Mouse (Mus musculus): Measurements from ENCODE around the gene Ift80. TPM values are rescaled to one million over a fixed set of nuclear protein-coding genes. Genes with fewer than 3 reads are reported as not detected.
"Not testable (repeated sequence)": the region's sequence is repeated elsewhere in the genome, so short reads cannot be mapped to it uniquely, and the experiment has no call there.

The Ift80 gene
- total RNA-seq (2022), result 1 to 10 TPM; 3.9 to 8.2 (median 5.2) TPM

- DNase-seq (ENCODE audit: low spot score), result peak; percentile 98
Observed at GRCm38 (mm10) chr3:69004437-69005337, at the start of gene Ift80, which contains the start of gene Smc4. TSS of gene Ift80 (minus strand) at chr3:69004570. TSS of gene Smc4 (plus strand) at chr3:69004738.

GRCm38 (mm10) chr3:69051894-69052293 is 47.5 kb upstream of the Ift80 start:
- DNase-seq (ENCODE audit: low spot score), result no peak

DNA sequence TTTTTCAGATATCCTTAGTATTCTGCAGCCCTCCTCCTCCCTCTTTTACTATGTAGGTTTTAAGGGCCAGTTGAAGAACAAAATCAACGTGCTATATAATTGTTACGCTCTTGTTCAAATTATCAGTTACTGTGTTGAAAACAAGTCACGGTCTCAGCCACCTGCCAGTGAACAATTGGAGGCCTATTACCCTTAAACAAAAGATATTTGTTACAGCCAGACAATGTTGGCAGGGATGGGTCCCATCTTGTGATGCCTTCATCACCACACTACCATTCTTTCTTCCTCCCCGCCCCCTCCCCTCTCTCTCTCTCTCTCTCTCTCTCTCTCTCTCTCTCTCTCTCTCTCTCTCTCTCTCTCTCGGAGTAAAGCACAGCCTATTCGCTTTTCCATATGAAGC is 44.6 kb upstream of the Ift80 start:
- DNase-seq (ENCODE audit: low spot score), result no peak

DNA sequence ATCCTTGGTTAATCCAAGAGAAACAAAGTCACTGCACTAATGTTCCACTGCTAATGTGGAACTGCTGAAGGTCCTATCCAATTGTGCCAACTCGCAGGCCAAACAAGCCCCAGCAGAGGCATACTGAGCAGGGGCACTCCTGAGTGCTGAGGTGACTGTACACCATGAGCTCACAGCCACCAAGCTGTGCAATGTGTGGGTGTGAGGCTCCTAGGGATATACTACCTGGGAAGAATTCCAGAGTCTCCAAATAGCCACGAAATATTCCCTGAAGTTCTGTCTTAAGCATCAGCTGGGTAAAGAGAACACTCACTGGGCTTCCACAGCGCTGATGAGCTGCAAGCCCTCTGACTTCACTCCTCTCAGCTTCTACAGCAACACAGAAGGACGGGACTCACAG is 43.3 kb upstream of the Ift80 start:
- DNase-seq (ENCODE audit: low spot score), result no peak

DNA sequence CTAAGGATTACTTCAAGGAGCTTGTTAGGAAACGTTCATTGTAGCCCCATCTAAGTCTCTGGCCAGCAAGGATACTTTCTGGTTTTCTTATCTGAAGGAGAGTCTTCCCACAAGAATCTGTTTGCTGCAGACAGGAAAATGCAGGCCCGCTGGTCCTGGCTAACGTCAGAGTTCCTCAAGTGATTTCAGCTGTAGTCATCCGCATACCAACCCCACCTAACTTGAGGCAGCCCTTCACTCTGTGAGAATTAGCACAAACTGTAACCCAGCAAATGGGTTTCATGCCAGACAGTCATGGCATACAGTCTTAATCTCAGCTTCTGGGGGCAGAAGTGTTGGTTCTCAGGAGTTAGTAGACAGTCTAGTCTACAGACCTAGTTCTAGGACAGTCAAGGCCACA is 42.1 kb upstream of the Ift80 start:
- DNase-seq (ENCODE audit: low spot score), result no peak

GRCm38 (mm10) chr3:69045750-69046149 is 41.4 kb upstream of the Ift80 start:
- DNase-seq (ENCODE audit: low spot score), result peak; percentile 13

DNA sequence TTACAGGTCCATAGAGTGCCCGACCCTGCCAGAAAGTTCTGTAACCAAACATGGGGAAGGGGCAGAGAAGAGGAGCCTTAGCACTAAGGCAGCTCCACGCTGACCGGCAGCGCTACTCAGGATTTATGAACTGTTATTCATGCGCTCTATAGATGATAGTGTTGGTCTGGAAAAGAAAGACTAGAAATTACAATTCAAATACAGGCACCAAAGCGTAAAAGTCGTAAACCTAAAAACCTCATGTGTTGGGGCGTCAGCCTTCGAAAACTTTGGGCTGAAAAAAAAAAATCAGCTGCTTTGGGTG is 41.0 kb upstream of the Ift80 start:
- no peak for DNase-seq (ENCODE audit: low spot score)

- DNase-seq (ENCODE audit: low spot score), result peak; percentile 83
Observed at GRCm38 (mm10) chr3:69044645-69045399, 40.5 kb upstream of the Ift80 start, which contains the start of gene Trim59. TSS of gene Trim59 (minus strand) at chr3:69044755.

GRCm38 (mm10) chr3:69044167-69044591 is 39.8 kb upstream of the Ift80 start:
- DNase-seq (ENCODE audit: low spot score), result peak; percentile 6

- no peak for DNase-seq (ENCODE audit: low spot score)
Observed at GRCm38 (mm10) chr3:69041298-69041697, 36.9 kb upstream of the Ift80 start.

DNA sequence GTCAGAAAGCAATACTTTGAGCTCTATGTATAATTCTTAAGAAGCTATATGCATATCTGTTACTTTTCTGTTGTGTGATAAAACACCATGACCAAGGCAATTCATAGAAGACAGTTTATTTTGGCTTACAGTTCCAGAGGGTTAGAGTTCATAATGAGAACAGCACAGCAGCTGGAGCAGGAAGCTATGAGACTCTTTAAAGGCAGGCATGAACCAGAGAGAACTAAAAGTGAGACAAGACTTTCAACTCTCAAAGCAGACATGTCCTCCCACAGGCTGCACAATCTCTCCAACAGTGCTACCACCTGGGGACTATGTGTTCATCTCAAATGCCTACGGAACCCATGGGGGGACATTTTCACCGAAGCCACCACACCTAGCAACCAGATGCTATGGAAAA is 35.7 kb upstream of the Ift80 start:
- DNase-seq (ENCODE audit: low spot score), result no peak

DNA sequence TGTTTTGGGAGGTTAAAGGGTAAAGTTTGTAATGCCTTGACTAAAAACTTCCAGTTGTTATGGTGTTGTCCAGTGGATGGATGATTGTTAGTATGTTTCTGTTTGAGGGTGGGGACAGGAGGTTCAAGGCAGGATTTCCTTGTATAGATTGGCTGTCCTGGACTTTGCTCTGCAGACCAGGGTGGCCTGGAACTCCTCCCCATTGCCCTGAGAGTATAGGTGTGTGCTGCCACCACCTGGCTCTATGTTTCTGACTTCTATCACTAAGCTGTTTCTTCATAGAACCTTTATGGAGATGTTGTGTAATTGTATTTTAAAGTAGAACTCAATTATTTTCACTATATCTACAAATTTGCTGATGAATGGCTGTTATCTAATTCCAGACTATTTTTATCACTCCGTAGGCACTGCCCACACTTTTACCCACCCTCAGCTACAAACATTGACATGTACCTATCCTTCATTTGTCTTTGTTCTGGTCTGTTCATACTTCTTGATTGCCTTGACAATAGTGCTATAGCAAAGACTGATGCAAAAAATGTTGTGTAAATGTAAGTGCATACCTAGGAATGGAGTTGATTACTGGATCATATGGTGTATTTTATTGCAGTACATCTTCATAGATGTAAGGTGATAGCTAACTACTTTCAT is 21.9 kb upstream of the Ift80 start:
- no peak for DNase-seq (ENCODE audit: low spot score)

GRCm38 (mm10) chr3:69020764-69021163 is 16.4 kb upstream of the Ift80 start:
- no peak for DNase-seq (ENCODE audit: low spot score)

- DNase-seq (ENCODE audit: low spot score), result no peak
Observed at GRCm38 (mm10) chr3:69020285-69020684, 15.9 kb upstream of the Ift80 start.

GRCm38 (mm10) chr3:69018635-69019034 is 14.3 kb upstream of the Ift80 start:
- DNase-seq (ENCODE audit: low spot score), result not testable (repeated sequence)

DNA sequence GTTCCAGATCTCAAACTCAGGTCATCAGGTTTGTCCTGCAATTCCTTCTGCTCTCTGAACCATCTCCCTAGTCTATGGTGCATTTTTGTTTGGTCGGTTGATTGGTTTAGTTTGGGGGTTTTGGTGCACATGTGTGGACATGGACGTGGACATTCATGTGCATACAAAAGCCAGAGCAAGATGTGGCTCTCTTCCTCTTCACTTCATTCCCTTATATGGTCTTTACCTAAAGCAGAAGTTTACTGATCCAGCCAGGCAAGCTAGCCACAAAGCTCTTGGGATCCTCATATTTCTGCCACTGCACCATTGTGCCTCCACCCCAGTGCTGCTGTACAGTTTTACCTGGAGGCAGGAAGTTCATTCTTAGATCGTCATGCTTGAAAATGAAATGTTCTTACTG is 12.8 kb upstream of the Ift80 start:
- no peak for DNase-seq (ENCODE audit: low spot score)

DNA sequence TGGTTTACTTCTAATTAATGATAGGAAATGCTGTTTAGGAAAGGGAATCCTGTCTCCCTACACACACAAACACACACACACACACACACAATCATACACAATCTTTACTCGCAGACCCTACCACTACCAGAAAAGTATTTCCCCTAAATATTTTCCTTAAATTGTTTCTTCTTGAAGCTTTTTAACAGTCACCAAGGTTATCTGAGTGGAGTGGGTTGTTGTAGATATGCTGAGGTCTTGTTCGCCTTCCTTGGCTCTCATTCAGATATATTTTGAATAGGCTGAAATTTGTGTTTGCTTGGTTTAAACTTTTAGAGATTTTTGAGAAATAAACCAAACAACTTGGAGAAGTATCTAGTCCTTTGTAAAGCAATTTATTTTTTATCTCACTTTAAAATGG is 4.5 kb upstream of the Ift80 start:
- DNase-seq (ENCODE audit: low spot score), result no peak

- no peak for DNase-seq (ENCODE audit: low spot score)
Observed at GRCm38 (mm10) chr3:69006246-69006760, 1.9 kb upstream of the Ift80 start.

DNA sequence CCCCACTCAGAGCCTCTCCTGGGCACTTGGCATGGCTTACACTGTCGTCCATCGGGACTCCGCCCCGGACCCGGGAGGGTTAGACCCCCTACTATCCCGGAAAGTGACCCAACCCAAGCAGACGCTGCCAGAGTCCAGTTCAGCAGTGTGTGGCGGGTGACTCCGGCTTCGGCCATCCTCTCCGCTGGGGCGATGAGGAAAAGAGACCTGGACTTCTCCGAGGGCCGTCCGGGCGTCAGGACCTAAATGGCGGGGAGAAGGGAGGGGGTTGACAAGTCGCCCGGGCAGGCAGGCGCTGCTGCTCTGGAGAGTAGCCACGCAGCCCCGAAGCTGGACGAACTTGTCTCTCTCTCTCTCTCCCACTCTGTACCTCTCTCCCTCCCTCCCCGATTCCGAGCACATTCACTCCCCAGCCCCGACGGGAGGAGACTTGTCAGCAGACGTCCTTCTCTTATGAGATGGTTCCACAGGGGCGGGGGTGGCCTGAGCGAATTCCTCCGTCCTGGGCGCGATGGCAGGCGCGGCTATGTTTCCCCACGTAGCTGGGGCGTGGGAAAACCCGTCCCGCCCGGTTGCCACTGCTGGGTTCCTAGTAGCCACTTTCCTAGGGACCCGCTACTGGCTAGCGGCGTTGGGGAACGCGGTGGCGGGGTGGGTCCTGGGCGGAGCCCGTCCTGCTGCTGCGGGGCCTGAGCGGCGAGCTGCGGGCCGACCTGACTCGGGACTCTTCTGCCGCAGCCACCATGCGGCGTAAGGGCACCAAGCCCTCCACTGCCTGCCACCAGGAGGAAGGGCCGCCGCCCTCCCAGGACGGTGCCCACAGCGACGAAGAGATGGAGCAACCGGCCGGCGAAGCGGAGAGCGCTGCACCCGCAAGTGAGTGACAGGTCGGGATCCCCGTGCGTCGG is 1.2 kb upstream of the Ift80 start:
- DNase-seq (ENCODE audit: low spot score), result peak; percentile 40

- DNase-seq (ENCODE audit: low spot score), result no peak
Observed at GRCm38 (mm10) chr3:69004055-69004436, 324 bp downstream of the Ift80 start.

- DNase-seq (ENCODE audit: low spot score), result no peak
Observed at GRCm38 (mm10) chr3:69002781-69003180, 1.6 kb downstream of the Ift80 start.

Measured in heart, adult 8-10 months (tissue).